Mouse (Mus musculus) left cerebral cortex, adult 6 months (tissue): ENCODE measurements around the gene Btbd35f21. TPM values are rescaled to one million over a fixed set of nuclear protein-coding genes. Genes with fewer than 3 reads are reported as not detected.

Source experiments
- long read RNA-seq, 2 experiments: library from polyadenylated mRNA; unstranded; transcript quantifications; one replicate each; pipeline ENCODE4 v2.0.0; 2019 to 2020
- polyA plus RNA-seq: library from polyadenylated mRNA; unstranded; fragments of <200 nt; fragmentation: Nextera tagmentation; gene quantifications from 2 replicates; pipeline ENCODE4 v1.2.3, GENCODE M21; 2021

Btbd35f21 gene
- not detected in 2 replicates for polyA plus RNA-seq
- long read RNA-seq, experiment 1, result 0 reads
- long read RNA-seq, experiment 2, result 0 reads

DNA sequence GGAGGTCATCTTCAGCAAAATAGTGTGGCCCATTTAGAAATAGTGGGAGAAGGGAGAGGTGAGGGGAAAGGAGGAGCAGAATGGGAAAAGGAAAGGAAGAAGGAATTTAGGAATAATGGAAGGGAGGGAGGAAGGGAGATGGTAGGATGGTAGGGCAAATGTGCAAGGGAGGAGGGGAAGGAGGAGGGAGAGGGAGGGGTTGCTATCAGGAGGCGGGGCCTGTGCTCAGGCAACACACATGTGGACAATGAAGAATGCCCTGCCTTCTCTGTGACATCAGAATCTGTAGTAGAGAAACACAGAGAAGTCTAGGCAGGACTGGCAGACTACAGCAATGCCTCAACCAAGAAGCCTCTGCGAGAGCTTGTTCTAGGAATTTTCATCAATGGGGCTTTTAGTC lies at the start of gene Btbd35f21:
Gene Btbd35f21, plus strand, starts transcription at position 301 of the 400 bp plus-strand sequence.

Other genes starting within 250 kb of the Btbd35f21 start
- not detected in 2 replicates for gene Btbd35f1, start 166.1 kb upstream of the Btbd35f21 start, polyA plus RNA-seq
- not detected in 2 replicates for gene Gm5926, start 75.4 kb upstream of the Btbd35f21 start, polyA plus RNA-seq
- not detected in 2 replicates for gene Btbd35f30, start 168.5 kb downstream of the Btbd35f21 start, polyA plus RNA-seq
- not detected in 2 replicates for gene Gm21789, start 215.7 kb downstream of the Btbd35f21 start, polyA plus RNA-seq
- not detected in 2 replicates for gene Btbd35f5, start 247.8 kb downstream of the Btbd35f21 start, polyA plus RNA-seq